Mouse (Mus musculus) layer of hippocampus, postnatal 10 days (tissue): ENCODE data around the gene Klc1. TPM values are rescaled to one million over a fixed set of nuclear protein-coding genes. Genes with fewer than 3 reads are reported as not detected.

ENCODE experiments used
- DNase-seq, 2 experiments: peaks; one replicate each; pipeline ENCODE4 v3.0.0; 2021; ENCODE audit warnings: low spot score in 2 of 2
- total RNA-seq, 2 experiments: library from RNA; stranded (reverse); gene quantifications; 2 replicates each; pipeline ENCODE4 v1.2.3; 2021

The Klc1 gene
- total RNA-seq, 2 experiments from 2014 or later: 840 to 877 TPM

DNA sequence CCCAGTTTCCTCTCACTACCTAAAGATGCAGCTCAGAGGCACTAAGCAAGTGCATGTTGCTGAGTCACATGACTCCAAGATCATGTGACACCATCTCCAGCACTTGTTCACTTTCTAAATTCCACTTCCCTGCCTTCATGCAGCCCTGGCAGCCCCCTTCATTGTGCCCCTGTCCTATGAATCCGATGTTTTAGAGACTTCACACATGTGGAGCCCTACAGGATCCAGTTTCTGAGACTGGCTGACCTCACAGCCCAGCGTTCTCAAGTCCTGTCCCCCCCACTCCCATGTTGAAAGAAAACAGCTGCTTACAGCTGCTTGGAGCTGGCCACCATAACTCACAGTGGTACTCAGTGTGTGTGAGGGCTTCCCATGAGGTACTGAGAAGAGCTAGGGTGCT, 15.2 kb upstream of the Klc1 start:
- no peak for DNase-seq

DNA sequence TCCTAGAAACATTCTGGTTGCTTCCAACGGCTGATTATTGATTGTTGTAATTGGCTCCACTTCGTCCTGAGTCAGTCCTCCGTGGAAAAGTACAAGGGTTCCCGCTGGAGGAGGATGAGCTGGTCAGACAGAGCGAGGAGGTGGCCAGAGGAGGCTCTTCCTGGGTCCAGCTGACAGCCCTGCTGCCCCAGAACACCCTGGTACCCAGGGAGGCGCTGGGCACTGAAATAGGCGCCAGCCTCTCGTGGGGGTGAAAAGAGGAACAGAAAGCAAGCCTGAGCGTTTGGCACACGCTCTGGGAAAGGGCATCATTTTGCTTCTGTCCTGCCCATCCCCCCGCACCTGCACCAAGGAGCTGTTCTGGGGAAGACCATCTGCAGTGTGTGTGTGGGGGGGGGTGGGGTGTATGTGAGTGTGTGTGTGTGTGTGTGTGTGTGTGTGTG, 14.6 kb upstream of the Klc1 start:
- peak in 1 of 2 experiments; percentile 47 for DNase-seq

DNA sequence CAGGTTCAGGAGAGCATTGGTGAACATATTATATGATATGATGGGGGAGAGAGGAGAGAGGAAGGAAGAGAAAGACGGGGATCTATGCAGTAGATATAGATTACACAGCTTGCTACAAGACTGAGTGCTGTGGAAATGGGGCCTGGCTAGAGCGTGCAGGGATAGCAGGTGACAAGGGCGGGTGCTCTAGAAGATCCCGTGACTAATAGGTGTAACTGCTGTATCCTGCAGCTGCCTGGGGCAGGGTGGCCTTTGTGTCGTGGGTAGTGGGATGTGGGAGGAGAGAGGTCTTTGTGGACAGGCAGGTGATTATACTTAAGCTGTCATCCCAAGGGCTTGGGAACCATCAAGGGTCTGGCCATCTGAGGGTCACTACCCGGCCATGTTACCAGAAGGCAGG, 13.4 kb upstream of the Klc1 start:
- DNase-seq: no peak

DNA sequence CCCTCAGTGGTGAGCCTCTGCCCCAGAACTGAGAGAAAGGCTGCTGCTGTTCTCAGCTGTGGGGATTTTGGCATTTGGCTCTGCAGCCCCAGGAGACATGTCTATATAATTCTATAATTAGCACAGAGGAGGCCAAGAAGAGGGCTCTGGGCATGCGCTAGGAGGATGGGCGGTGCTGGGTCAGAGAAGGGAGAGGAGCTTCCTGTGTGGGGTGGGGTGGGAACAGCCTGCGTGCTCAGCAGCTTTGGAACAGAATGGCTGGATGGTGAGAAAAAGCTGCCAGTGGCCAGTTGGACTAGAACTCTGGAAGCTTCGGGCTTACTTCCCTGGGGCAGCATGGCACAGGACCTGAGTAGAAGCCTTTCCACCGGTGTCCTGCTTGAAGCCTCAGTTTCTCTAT, 12.6 kb upstream of the Klc1 start:
- no peak for DNase-seq

DNA sequence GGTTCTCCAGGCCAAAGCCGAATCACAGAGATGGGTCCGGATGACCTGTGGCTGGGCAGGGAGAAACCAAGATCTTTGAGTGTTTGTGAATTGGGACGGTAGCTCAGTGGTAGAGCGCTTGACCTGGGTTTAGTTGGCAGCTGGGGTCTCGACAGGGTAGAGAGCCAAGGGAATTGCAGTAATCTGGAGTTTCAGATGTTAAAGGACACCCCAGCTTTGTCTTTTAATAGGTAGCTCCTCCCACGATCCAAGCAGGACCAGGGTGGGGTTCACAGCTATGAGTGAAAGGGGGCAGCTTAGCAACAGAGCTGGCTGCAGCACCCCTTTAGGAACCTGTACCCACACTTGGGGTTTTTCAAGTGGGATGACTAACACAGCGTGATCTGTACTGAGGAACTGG, 11.2 kb upstream of the Klc1 start:
- DNase-seq: no peak

DNA sequence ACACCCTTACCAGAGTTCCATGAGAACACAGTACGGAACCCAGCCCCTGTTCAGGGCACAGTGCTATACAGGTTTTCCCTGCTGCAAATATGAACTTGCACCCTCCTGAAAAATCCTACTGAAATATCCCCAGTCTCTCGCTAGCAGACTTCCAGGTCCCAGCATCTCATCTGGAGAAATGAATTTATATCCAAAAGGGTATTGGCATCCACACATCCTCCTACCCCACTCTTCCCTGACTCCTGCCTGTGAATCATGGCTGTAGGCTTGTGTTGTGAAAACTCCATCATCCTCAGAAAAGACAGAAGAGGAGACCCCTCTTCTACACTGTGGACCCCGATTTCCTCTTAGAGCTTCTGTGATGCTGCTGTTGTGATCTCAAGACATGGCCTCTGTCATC, 7.9 kb upstream of the Klc1 start:
- no peak for DNase-seq

DNA sequence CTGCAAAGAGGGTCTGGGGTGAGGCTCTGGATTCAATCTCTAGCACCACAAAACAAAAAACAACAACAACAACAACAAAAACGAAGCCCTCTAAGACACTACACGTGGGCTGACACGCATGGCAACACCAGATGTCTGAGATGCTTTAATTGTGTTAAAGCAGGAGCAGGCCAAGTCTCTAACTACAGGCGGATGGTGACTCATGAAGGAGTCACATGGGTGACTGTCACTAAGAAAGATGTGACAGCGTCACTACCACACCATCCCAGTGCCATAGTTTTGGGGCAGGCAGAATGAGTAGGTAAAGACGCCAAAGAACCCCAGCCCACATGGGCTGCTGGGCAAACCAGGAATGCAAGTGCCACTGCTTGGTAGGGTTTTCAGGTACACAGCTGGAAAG, 6.2 kb upstream of the Klc1 start:
- DNase-seq: no peak

DNA sequence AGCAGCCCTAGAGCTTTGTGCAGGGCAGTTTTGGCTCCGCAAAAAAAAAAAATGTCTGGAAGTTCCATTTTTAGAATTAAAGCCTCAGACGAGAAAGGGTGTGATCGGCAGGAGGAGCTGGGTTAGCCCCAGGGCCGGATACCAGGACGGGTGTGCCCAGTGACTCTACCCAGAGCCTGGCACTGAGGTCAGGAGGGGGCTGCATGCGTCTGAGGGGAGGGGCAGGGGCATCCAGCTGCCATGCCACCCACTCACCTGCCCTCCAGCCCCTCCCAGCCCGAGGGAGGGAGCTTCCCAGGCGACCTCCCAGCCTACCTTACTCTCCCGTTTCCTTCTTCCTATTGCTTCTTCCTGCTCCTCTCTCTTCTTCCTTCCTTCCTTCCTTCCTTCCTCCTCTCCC, 5.3 kb upstream of the Klc1 start:
- DNase-seq: no peak

DNA sequence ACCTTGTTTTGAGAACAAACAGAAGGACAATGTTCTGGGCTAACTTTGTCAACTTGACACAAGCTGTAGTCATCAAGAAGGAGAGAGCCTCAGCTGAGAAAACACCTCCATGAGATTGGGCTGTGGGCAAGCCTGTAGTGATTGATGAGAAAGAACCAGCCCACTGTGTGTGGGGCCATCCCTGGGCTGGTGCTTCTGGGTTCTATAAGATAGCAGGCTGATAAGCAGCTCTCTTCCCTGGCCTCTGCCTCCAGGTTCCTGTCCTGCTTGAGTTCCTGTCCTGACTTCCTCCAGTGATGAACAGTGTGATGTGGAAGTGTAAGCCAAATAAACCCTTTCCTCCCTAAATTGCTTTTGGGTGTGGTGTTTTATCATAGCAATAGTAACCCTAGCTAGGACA, 3.9 kb upstream of the Klc1 start:
- DNase-seq: no peak

DNA sequence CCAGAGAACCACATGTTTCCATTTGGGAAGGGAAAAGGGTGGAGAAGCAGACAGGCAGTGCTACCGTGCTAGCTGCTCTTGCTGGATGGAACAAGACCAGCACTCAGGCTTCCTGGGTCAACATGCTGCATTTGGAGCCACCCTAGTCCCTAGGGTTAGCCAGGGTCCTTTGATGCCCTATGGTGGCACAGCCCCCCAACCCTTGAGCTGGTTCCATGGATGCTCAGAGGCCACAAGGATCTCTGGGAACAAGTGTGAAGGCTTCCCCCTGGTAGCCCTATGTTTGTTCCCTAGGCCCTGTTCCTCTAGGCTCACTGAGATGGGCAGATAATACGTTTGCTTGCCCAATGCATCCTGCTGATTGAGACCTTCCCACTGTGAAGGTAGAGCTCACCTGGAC, 3.4 kb upstream of the Klc1 start:
- no peak for DNase-seq

DNA sequence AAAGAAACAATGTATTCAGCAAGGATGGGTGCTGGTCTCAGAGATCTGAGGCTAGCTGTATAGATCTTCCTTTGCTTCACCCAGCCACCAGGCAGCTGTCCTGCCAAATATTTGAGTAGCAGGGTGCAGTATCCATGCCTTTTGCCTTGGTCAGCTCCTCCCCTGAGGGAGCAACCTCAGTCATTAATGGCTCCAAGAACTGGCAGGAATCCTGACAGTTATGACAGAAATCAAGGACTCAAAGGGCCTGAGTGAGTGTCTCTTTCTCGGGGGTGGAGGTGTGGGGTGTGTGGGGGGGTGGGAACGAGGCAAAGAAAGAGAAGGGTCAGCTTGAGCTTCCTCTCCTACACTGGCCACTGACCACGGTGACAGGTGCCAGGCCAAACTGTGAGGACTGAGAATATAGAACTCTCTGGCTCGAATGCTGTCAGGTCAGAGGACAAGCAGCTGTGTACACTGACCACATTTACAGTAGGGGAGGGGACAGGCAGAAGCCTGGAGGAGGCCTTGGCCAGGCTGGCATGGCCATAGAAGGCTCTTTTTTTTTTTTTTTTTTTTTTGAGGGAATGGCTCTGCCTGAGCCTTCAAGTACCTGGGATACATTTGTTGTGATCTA, 2.5 kb upstream of the Klc1 start:
- DNase-seq: no peak

DNA sequence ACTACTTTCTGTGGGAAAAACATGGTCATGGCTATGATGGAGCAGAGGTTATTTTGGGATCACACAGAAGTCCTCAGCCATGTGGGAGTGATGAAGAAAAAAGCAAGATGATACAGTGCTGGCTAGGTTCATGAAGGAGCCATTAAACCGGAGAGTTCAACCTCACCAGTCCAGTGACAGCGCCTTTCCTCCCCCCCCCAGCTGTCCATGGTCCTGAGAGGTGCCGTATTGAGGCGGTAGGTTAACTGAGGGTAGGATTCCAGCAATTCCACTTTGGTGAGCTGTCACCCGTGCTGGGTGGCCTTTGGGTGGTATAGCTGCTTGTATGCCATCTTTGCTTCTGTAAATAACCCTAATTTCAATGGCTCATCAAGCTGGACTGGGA, 2.0 kb upstream of the Klc1 start:
- no peak for DNase-seq

DNA sequence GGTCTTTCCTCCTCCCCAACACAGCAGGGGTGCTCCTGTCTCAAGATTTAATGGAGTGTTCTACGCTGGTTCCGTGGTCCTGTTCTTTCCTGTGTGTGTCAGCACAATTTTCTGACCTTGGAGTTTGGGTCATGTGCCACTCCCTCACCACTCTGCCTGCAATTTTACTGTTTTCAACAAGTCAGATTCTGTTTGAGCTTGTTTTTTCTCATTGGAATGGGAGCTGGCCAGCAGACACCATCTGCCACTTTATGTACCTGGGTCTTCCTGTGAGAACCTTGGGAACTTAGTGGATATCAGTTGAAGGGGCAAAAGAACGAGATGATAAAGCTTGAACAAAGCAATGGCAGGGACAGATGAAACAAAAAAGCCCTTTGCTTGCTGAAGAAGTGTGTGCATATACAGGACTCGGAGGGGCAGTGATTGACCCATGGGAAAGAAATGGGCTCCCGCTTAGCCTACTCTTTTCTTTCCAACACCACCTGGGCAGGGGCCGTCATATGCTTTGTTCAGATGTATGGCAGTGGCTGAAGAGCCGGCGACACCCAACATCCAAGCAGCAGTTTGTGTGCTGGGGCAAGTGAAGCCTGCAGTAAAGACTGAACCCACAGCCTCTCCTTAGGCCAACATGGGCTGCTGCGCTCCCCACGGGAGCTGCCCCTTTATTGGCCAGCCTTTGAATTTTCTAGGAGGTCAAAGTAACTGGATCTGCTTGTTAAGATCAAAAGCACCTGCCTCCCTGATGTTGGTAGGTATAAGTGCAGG, 906 bp upstream of the Klc1 start:
- no peak for DNase-seq

DNA sequence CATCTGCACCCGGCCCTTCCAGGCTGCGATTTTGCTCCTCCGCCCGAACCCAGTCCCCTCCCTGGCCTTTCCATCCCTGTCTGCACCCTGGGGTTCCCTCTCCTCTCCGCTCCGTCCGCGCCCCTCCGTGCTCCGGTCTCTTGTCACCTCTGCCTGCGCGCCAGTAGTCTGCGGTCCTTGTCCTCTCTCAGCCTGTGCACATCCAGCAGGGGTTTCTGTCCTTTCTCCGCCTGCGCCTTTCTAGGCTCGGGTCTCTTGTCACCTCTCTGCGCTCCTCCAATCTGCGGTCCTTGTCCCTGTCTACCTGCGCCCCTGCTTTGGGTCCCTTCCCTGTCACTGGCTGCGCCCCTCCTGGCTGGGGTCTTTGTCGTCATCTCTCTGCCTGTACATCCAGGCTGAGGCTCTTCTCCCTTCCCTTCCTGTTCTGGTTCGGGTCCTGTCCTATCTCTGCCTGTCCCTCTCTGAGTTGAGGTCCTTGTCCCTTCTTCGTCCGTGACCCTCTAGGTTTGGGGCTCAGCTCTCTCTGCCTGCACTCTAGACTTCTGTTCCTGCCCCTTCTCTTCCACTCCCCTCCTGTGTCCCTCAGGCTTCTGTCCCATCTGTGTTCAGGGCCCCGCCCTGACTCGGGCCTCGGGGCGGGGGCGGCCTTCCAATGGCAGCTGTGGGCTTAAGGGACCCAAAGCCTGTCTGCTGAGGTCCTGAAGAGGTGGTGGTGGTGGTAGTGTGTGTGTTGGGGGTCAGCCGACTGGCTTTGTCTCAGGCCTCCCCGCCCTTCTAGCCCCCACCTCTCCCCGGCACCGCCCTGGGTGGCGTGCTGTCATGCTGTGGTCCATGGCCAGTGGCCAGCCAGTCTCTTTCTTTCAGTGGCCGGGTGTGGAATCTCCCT, 770 bp downstream of the Klc1 start:
- peak; percentile 32 to 52 for DNase-seq

DNA sequence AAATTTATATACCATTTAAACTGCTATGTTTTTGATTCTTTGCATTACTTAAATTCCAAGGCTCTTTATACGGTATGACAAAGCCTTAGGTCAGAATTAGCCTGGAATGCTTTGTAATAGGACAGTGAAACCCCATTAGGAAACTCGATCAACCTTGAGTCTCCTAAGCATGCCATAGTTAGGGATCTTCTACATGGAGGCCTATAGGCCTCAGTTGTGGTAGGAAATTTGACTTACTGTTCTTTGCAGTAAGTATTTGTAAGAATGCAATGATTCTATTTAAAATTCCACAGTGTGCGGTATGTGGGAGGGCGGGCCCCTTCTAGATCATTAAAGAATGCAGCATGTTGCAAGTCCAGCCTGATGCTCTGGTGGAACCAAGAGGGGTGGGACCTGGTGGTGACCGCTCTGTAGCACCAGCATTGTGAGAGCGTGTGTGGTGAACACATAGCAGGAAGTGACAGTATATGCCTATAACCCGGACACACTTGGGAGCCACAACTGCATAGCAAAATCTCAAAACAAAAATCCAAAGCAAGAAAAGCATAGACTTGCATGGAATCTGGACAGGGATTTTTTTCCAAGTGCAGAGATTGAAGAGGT, 1.8 kb downstream of the Klc1 start:
- DNase-seq: no peak

DNA sequence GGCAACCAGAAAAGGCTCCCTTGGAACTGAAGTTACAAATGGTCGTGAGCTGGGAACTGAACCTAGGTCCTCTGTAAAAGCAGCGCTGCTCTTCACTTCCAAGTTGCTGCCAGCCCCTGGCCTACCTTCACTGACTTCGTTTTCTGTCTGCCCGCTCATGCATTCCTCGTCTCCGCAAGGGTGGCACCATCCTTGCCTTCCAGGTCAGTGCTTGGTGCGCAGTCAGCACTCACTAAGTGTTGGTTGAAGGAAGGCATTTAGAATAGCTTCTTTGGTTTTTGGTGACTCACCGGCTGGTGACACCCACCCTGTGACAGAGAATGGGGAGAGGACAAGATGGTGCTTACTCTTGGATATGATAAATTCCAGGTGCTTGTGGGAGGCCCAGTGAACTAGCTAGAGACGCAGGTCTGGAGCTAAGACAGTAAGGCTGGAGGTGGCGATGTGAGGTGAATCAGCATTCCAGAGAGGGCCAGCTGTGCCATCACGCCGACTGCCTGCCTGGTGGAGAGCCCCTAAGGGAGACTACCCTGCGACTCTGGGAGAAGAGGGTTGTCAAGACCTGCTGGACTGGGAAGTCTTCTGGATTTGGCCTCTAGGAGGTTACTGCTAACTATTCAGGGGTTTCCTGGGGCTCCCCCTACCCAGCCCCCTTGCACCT, 4.1 kb downstream of the Klc1 start:
- DNase-seq: no peak

DNA sequence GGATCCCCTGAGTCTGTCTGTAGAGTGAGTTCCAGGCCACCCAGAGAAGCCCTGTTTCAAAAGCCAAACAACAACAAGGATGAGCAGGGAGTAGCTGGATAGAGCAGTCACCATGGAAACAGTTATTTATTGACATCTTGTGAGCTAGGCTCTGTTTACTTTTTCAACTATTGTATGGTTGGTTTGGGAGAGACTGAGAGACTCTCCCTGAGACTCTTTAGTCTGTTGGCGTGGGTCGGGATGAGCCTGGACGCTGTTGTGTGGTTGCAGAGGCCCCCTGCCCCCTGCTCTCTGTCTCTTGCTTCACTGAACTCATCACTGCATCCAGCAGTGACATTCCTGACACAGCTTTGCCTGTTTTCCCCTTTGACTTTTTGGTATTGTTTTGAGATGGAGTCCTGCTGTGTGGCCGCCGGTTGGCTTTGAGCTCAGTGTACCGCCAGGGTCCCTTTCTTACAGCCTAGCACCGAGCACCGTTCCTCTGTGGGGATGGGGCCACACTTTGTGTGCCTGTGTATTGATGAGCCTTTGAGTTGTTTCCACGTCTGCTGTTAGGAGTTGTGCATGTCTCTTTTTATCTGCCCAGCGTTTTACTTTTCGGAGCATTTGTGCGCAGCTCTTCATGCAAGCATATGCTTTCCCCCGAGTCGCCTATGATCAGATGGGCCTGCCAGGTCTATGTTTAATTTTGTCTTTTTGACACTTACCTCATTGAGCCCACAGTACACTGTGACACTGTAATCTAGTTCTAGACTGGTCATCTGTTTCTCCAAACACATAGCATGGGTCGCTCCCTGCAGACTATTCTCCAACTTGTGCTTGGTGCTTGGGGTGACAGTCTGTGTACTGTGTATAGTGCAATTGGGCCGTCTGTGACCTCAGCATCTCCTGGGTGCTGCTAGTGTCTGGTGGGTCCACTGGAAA, 7.9 kb downstream of the Klc1 start:
- no peak for DNase-seq

DNA sequence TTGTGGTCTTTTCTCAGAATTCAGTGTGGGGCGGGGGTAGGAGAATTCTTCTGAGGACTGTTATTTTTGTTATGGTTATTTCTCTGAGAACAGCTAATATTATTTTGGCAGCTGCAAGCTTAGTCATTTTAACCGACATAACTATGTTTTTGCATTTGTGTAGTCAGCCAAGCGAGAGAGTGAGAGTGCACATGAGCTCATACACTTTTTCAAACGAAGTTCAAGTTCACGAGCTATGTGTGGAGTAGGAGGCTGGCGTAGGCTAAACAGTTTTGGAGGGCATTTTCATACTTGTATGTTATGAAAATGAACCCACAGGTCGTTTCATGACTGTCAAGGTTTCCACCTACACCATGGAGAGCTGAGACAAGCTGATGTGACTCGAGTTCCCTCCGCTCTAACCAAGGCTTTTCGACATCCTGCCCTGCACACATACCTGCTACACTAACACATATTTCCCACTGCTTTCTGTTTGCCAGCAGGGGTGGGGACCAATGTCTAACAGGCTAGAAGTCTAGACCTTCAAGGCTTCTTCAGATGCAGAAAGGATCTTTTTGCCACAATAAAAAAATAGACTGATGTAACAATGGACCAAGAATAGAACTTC, 9.8 kb downstream of the Klc1 start:
- DNase-seq: no peak

DNA sequence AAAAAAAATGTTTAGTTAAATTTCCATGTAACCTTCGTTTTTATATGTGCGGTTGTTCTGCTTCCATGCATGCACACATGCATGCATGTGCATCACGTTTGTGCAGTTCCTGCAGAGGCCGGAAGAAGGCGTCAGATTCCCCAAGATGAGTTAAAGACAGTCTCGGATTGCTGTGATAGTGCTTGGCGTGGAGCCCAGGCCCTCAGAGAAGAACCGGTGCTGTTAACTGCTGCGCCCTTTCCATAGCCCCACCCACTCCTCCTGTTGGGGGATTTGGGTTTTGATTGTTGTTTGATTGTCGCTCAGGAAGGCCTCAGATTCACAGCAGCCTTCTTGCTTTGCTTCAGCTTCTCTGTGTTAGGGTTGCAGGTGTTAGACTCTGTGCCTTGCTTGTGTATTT, 10.7 kb downstream of the Klc1 start:
- peak; percentile 56 to 63 for DNase-seq
